Comparison of ENCODE assay signal across 27 mouse cellular contexts in the genomic region with DNA sequence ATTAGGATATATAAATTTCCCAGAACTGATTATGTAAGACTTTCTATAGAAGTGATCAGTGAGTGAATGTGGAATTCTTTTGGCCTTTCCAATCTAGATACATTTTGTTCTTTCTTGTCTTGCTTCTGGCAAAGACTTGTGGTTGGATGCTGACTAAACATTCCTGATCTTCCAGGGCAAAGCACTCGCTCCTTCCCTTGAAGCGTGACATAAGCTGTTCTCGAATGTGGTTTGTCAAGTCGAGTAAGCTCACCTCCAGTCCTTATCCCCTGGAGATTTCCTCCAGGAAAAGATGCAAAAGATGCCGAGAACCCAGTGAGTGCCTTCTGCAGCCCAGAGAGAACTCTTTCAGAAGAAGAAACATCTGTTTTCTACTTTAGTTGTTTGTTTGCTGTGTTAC. TPM values are rescaled to one million over a fixed set of nuclear protein-coding genes. Genes with fewer than 3 reads are reported as not detected.
DNase-seq lines count a peak whose midpoint lies in the region; ATAC-seq and TF ChIP-seq lines count a peak whose summit lies in the region.
"Had no signal": no experiment of that assay in that cellular context is flagged by ENCODE, and none has a peak within 500 bp of the region (broad histone marks: within the 10 kb centered on the region; RNA-seq: fewer than 3 reads in every experiment).

No protein-coding gene starts in this region.

- peak; percentile 59 for DNase-seq in embryonic facial prominence, embryonic 14.5 days (ENCODE audit: low spot score)
- no peak for DNase-seq in embryonic facial prominence, embryonic 10.5 days (ENCODE audit: low spot score)
- DNase-seq in liver, embryonic 13.5 days, result no peak
- DNase-seq in liver (no peak), NIH3T3 (ENCODE audit: low read depth) (peak; percentile 56)
- no peak for DNase-seq in adrenal gland, adult (ENCODE audit: inconsistent age in 2 of 2, low spot score in 1 of 2)
- DNase-seq: adrenal gland, adult 2 months; adrenal gland, postnatal 36 days; cerebellum, adult 2 months; cerebellum, postnatal 25 days; gastrocnemius, postnatal 14 days; kidney, adult 11 months; layer of hippocampus, postnatal 36 days; lung, postnatal 36 days; right cerebral cortex, postnatal 4 days; thymus, adult 18-20 months; thymus, postnatal 25 days had no signal

- H3K9me3 ChIP-seq in embryonic facial prominence, embryonic 14.5 days (ENCODE audit: control insufficient read depth, low read length), result no peaks in the 10 kb centered on the region
- H3K9me3 ChIP-seq in embryonic facial prominence, embryonic 10.5 days, result no peaks in the 10 kb centered on the region
- peaks cover 9% of the 10 kb centered on the region for H3K9me3 ChIP-seq in liver, embryonic 13.5 days (replicated peaks)
- H3K9me3 ChIP-seq in liver, embryonic 16.5 days (replicated peaks; ENCODE audit: control insufficient read depth, low read length), result peaks cover 7% of the 10 kb centered on the region
- H3K9me3 ChIP-seq in intestine, postnatal 0 days (ENCODE audit: control insufficient read depth), result no peaks in the 10 kb centered on the region
- H3K9me3 ChIP-seq: heart, embryonic 15.5 days; hindbrain, embryonic 12.5 days; midbrain, embryonic 12.5 days; neural tube, embryonic 13.5 days had no signal

- WGBS in embryonic facial prominence, embryonic 14.5 days, result 43% methylated on average over 5 of the region's 5 CpGs
- 67% methylated on average over 5 of the region's 5 CpGs for WGBS in embryonic facial prominence, embryonic 10.5 days
- 77% methylated on average over 5 of the region's 5 CpGs for WGBS in liver, embryonic 13.5 days (ENCODE audit: insufficient replicate concordance)
- WGBS in liver, embryonic 16.5 days (ENCODE audit: insufficient replicate concordance), result 73% methylated on average over 5 of the region's 5 CpGs
- 72% methylated on average over 5 of the region's 5 CpGs for WGBS in intestine, postnatal 0 days

- H3K9ac ChIP-seq in embryonic facial prominence, embryonic 14.5 days (ENCODE audit: low read depth, low read length), result no peak overlapping the region
- peak overlapping the region; percentile 66 for H3K9ac ChIP-seq in liver, embryonic 13.5 days
- no peak overlapping the region for H3K9ac ChIP-seq in liver, embryonic 16.5 days (ENCODE audit: low read depth, low read length)
- H3K9ac ChIP-seq in intestine, postnatal 0 days (ENCODE audit: low read depth, low read length), result no peak overlapping the region
- H3K9ac ChIP-seq: heart, embryonic 15.5 days; hindbrain, embryonic 12.5 days; midbrain, embryonic 12.5 days; neural tube, embryonic 13.5 days had no signal

- no peak for TF ChIP-seq CTCF in intestine, postnatal 0 days (IDR thresholded peaks at IDR 0.05; ENCODE audit: low read depth)

- H3K36me3 ChIP-seq in embryonic facial prominence, embryonic 14.5 days (ENCODE audit: control insufficient read depth, insufficient read depth, low read length), result no peaks in the 10 kb centered on the region
- no peaks in the 10 kb centered on the region for H3K36me3 ChIP-seq in embryonic facial prominence, embryonic 10.5 days (replicated peaks)
- peaks cover 12% of the 10 kb centered on the region for H3K36me3 ChIP-seq in liver, embryonic 13.5 days
- peaks cover 8% of the 10 kb centered on the region for H3K36me3 ChIP-seq in liver, embryonic 16.5 days (ENCODE audit: control insufficient read depth, insufficient read depth)
- no peaks in the 10 kb centered on the region for H3K36me3 ChIP-seq in intestine, postnatal 0 days (ENCODE audit: control insufficient read depth, insufficient read depth)
- H3K36me3 ChIP-seq: heart, embryonic 10.5 days; heart, embryonic 15.5 days; hindbrain, embryonic 12.5 days; midbrain, embryonic 12.5 days; neural tube, embryonic 13.5 days had no signal

- H3K4me2 ChIP-seq in embryonic facial prominence, embryonic 14.5 days (ENCODE audit: low read depth, low read length), result no peak overlapping the region
- H3K4me2 ChIP-seq in liver, embryonic 13.5 days, result no peak overlapping the region
- H3K4me2 ChIP-seq in liver, embryonic 16.5 days (ENCODE audit: low read depth, low read length), result no peak overlapping the region
- H3K4me2 ChIP-seq in intestine, postnatal 0 days (replicated peaks; ENCODE audit: low read depth), result no peak overlapping the region
- H3K4me2 ChIP-seq: heart, embryonic 15.5 days; hindbrain, embryonic 12.5 days; midbrain, embryonic 12.5 days; neural tube, embryonic 13.5 days had no signal

- H3K4me1 ChIP-seq in embryonic facial prominence, embryonic 14.5 days (ENCODE audit: control insufficient read depth, insufficient read depth, low read length), result no peaks in the 10 kb centered on the region
- H3K4me1 ChIP-seq in embryonic facial prominence, embryonic 10.5 days, result peaks cover 5% of the 10 kb centered on the region
- peaks cover 88% of the 10 kb centered on the region for H3K4me1 ChIP-seq in liver, embryonic 13.5 days (replicated peaks)
- peaks cover 68% of the 10 kb centered on the region for H3K4me1 ChIP-seq in liver, embryonic 16.5 days (ENCODE audit: control insufficient read depth, low read depth, low read length)
- H3K4me1 ChIP-seq in intestine, postnatal 0 days (replicated peaks; ENCODE audit: control insufficient read depth, insufficient read depth, low read length), result no peaks in the 10 kb centered on the region
- H3K4me1 ChIP-seq: heart, embryonic 10.5 days; heart, embryonic 15.5 days; midbrain, embryonic 12.5 days had no signal

- H3K27ac ChIP-seq in embryonic facial prominence, embryonic 14.5 days (replicated peaks; ENCODE audit: low read depth, low read length), result no peak overlapping the region
- H3K27ac ChIP-seq in embryonic facial prominence, embryonic 10.5 days (replicated peaks), result no peak overlapping the region
- H3K27ac ChIP-seq in liver, embryonic 13.5 days, result peak overlapping the region; percentile 96
- H3K27ac ChIP-seq in liver, embryonic 16.5 days (ENCODE audit: low read length), result peak overlapping the region; percentile 98
- H3K27ac ChIP-seq in intestine, postnatal 0 days (ENCODE audit: low read depth, low read length), result no peak overlapping the region
- H3K27ac ChIP-seq: heart, embryonic 10.5 days; heart, embryonic 15.5 days; hindbrain, embryonic 12.5 days; midbrain, embryonic 12.5 days; neural tube, embryonic 13.5 days; stomach, postnatal 0 days had no signal

- no peaks in the 10 kb centered on the region for H3K27me3 ChIP-seq in embryonic facial prominence, embryonic 14.5 days (replicated peaks; ENCODE audit: control insufficient read depth, insufficient read depth, low read length)
- H3K27me3 ChIP-seq in embryonic facial prominence, embryonic 10.5 days (replicated peaks; ENCODE audit: low read depth, poor library complexity, severe bottlenecking), result no peaks in the 10 kb centered on the region
- H3K27me3 ChIP-seq in liver, embryonic 13.5 days, result no peaks in the 10 kb centered on the region
- H3K27me3 ChIP-seq in liver, embryonic 16.5 days (ENCODE audit: control insufficient read depth, insufficient read depth, low read depth, low read length), result no peaks in the 10 kb centered on the region
- H3K27me3 ChIP-seq in intestine, postnatal 0 days (replicated peaks; ENCODE audit: control insufficient read depth, insufficient read depth, low read length), result no peaks in the 10 kb centered on the region
- H3K27me3 ChIP-seq: heart, embryonic 15.5 days; hindbrain, embryonic 12.5 days; midbrain, embryonic 12.5 days; neural tube, embryonic 13.5 days had no signal

- no peak for ATAC-seq in embryonic facial prominence, embryonic 14.5 days (ENCODE audit: low read depth)
- ATAC-seq in liver, embryonic 13.5 days (ENCODE audit: low read depth), result no peak
- ATAC-seq in liver, embryonic 16.5 days (ENCODE audit: low read depth), result no peak
- no peak for ATAC-seq in intestine, postnatal 0 days
- ATAC-seq: forebrain, embryonic 14.5 days had no signal

- no peak overlapping the region for H3K4me3 ChIP-seq in embryonic facial prominence, embryonic 14.5 days (ENCODE audit: low read depth, low read length)
- no peak overlapping the region for H3K4me3 ChIP-seq in embryonic facial prominence, embryonic 10.5 days
- no peak overlapping the region for H3K4me3 ChIP-seq in liver, embryonic 13.5 days (replicated peaks)
- no peak overlapping the region for H3K4me3 ChIP-seq in liver, embryonic 16.5 days (ENCODE audit: low read depth, low read length)
- H3K4me3 ChIP-seq in intestine, postnatal 0 days (ENCODE audit: low read depth, low read length), result no peak overlapping the region
- H3K4me3 ChIP-seq: heart, embryonic 10.5 days; heart, embryonic 15.5 days; hindbrain, embryonic 12.5 days; megakaryocyte, embryonic 14.5 days; midbrain, embryonic 12.5 days; neural tube, embryonic 13.5 days had no signal

RNA-seq across cellular contexts. Expression of gene Cd24a, which starts 51.1 kb away (rescaled TPM):
- 194 and 214 TPM in 2 replicates for polyA plus RNA-seq in embryonic facial prominence, embryonic 14.5 days (2014; fragmentation: Nextera tagmentation; extraction: Ambion mirVana)
- polyA plus RNA-seq in embryonic facial prominence, embryonic 10.5 days (2016; fragmentation: Nextera tagmentation; extraction: Ambion mirVana), result 362 and 367 TPM in 2 replicates
- 899 and 1,125 TPM in 2 replicates for polyA plus RNA-seq in liver, embryonic 13.5 days (2015; fragmentation: Nextera tagmentation; extraction: Ambion mirVana)
- 927 and 938 TPM in 2 replicates for polyA plus RNA-seq in liver, embryonic 16.5 days (2015; fragmentation: Nextera tagmentation; extraction: Ambion mirVana)
- 87.8 and 91.9 TPM in 2 replicates for polyA plus RNA-seq in intestine, postnatal 0 days (2015; fragmentation: Nextera tagmentation; extraction: Ambion mirVana)

Comparison
In these comparisons a context has a peak if more than half of its experiments do, and no peak if none do; other contexts are left out.
1. DNase-seq: peak in embryonic facial prominence, embryonic 14.5 days (single experiment) and NIH3T3 (single experiment); none in embryonic facial prominence, embryonic 10.5 days (single experiment), liver, embryonic 13.5 days (single experiment), liver (single experiment) and adrenal gland, adult (0 of 2).
2. H3K27ac ChIP-seq: peak in liver, embryonic 13.5 days (single experiment) and liver, embryonic 16.5 days (single experiment); none in embryonic facial prominence, embryonic 14.5 days (single experiment), embryonic facial prominence, embryonic 10.5 days (single experiment) and intestine, postnatal 0 days (single experiment).